Mouse (Mus musculus): ENCODE results near the gene Trim27.
A peak's percentile ranks its signal among the peaks of the same experiment; 100 is the strongest.

Trim27 gene

DNA sequence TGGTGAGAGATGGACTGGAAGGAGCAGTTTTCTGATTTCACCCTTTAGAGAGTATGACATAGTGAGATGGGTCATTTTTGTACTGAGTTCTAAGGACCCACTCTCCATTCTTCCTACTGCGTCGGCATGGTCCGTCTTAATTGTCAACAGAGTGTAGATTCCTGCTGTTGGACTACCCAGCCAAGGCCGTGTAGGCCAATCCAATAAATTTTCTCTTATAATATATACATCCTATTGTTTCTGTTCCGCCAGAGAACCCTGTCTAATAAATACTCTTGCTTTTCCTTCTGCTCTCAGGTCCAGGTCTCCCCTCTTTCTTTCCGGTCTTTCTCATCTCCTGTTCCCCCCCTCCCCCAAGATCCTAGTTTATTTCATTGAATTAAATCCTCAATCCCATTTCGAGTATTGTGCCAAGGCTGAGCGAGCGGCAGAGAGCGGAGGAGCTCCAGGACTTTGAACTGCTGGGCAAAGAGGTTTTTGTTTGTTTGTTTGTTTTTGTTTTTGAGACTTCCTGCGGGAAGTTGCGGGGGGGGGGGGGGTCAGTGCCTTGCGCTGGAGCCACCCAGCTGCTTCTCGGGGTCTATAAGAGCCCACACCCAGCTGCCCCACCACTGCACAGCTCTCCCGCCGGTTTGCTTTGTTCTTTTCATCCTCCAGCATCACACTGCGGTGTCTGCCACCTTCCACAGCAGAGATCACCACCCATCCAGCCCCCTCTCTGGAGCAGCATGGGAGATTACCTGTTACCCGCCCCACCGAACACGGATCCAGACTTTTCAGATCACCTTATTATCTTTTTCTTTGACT is 42.6 kb downstream of the Trim27 start:
- DNase-seq: peak; percentile 11

DNA sequence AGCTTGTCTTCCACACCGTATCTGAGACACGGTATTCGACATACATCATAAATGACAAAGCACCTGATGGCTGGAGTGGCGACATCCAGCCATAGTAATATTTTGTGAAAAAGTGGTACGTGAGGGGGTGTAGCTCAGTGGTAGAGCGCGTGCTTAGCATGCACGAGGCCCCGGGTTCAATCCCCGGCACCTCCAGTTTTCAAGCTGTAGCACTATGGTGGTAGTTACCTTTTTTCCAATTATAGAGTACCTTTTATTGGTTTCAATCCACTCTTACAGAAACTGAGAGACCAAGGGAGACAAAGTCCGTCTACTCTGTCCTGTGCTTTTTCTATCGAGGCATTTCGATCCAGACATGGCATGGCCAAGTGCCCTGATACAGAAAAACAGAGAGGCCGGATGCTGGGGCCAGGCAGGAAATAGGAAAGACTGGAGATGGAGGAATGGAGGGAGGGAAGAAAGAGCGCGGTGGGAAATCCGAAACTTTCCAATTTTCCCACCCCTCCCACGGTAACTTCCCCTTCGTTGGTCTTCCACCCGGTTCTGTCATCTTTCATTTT is 43.3 kb downstream of the Trim27 start:
- DNase-seq: peak; percentile 83

DNA sequence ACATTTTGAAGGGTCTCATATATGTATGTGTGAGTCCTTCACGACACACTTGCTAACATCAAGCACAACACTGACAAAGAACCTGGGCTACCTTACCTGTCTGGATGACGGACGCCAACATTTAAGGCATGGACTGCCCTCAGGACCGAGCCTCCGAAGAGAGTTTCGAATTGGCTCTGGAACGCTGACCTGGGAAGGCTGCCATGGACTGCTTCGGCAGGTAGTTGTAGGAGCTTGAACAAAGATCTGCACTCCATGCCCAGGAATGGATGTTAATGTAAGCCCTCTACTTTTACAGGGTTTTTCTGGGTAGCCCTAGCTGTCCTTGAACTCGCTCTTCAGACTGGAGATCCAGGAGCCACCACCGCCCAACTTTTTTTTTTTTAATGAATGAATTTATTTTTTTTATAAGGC is 44.0 kb downstream of the Trim27 start:
- DNase-seq: no peak

DNA sequence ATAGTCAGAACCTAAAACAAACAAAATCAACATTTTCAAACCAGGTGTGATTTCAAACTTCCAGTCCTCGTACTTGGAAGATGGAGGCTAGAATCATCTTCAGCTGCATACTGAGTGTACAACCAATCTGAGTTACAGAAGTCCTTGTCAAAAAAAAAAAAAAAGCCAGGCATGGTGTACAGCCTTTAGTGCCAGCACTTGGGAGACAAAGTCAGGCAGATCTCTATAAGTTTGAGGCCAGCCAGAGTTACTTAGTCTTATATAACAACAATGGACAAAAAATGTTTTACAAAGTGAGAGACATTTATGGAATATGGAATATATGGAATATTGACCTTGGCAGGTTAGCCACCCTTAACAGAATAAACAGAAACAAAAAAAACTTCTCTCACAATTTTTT is 45.1 kb downstream of the Trim27 start:
- no peak for DNase-seq

DNA sequence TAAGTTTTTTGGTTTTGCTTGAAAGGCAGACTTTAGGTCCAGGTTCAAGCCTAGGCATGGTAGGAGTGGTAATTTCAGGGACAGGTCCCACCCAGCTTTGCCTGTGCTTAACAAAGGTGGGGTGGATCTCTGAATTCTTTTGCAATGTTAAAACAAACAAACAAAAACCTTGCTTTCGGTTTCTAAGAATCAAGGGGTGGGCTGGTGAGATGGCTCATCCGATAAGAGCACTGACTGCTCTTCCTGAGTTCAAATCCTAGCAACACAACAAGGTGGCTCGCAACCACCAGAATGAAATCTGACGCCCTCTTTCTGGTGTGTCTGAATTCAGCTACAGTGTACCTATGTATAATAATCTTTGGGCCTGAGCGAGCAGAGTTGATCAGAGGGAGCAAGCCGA is 46.0 kb downstream of the Trim27 start:
- DNase-seq: no peak

DNA sequence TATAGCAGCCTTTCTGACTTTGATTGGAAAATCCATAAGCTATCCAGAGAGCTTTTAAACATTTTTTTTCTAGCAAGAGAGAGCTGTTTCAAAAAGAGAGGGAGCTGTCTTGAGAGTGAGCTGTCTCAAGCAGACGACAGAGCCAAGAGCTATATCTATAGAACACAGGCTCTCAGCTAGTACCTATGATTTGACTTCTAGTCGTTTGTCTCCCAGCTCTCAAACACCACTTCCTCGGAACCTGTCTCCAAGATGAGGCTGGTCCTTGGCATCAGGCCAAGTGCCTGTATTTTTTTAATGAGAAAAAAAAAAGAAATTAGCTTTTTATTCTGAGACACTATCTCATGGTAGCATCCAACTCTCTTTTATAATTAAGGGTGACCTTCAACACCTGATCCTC is 46.8 kb downstream of the Trim27 start:
- no peak for DNase-seq

DNA sequence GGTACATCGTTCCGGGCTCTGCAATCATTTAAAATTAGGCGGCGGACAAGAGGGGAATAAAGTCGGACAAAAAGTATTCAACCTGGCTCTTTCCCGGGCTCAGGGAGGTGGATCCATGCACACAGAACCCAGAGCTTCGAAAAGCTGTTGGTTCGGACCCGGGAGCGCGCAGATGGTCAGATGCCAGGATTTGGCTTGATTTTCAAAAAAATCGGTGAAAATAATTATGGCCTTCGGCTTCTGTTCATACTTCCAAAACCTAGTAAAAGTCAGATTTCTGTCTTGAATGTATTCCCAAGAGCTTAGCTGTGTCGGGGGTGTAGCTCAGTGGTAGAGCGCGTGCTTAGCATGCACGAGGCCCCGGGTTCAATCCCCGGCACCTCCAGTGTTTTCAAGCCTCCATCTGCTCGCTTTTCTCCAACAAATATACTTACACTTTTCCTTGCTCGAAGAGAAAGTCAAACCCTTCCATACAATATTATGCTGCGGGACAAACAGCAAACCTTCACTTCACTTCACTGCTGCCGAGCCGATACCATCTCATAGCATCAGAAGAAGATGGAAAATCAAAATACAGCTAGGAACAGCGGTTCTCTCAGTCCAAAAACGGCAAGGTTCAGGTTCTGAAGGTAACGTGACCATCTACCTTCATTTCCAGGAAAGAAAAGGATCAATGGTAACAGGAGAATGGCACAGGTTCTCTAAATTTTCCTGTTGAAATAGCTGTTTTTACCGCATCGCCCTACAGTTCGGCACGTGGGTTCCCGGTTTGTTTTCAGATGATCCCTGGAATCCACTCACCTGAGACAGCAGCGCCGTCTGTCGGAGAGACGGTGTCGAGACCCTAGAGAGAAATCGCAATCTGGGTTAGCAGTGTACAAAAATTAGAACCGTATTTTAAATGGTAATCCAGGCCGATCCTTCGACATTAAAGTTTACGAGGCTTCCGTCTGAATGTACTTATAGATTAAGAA is 54.8 kb downstream of the Trim27 start:
- DNase-seq: peak; percentile 78

DNA sequence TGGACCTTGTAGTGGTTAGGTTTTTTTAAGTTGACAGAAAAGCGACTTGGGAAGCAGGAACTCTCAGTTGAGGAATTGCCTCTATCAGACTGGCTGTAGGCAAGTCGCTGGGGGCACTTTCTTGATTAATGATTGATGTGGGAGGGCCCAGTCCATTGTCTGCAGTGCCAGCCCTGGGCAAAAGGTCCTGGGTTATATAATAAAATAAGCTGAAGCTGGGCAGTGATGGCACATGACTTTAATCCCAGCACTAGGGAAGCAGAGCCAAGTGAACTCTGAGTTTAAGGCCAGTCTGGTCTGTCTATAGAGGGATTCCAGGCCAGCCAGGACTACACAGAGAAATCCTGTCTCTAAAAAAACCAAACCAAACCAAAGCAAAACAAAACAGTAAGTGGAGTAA is 57.5 kb downstream of the Trim27 start:
- no peak for DNase-seq

DNA sequence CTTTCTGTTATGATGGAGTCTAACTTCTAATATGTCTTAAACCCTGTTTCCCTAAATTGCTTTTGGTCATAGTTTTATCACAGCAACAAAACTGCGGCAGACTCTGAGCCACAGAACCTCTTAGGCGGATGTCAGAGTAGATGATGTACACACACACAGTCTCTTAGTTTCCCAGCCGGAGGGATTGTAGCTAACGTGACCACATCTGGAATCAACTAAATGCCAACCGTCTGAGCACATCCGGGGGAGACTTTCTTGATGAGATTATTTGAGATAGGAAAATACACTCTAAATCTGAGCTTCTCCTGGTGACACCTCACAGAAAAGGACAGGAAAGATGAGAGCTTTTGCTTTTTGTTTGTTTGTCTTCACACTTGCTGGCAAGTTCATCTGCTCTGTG is 57.9 kb downstream of the Trim27 start:
- no peak for DNase-seq

DNA sequence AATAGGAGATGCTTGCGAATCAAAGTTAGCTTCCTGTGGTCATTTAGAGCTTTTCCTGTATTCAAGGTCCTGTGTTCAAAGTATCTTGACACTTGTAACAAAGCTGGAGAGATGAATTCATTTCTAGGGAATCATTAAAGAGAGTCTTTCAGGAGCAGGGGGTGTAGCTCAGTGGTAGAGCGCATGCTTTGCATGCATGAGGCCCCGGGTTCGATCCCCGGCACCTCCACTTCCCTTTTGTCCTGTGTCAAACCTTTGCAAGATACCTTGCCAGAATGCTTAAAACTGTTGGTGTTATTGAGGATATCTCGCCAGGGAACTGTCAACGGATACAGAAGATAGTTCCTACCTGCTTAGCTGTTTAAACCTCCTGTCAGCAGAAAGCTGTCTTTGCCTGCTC is 61.5 kb downstream of the Trim27 start:
- peak; percentile 46 for DNase-seq

DNA sequence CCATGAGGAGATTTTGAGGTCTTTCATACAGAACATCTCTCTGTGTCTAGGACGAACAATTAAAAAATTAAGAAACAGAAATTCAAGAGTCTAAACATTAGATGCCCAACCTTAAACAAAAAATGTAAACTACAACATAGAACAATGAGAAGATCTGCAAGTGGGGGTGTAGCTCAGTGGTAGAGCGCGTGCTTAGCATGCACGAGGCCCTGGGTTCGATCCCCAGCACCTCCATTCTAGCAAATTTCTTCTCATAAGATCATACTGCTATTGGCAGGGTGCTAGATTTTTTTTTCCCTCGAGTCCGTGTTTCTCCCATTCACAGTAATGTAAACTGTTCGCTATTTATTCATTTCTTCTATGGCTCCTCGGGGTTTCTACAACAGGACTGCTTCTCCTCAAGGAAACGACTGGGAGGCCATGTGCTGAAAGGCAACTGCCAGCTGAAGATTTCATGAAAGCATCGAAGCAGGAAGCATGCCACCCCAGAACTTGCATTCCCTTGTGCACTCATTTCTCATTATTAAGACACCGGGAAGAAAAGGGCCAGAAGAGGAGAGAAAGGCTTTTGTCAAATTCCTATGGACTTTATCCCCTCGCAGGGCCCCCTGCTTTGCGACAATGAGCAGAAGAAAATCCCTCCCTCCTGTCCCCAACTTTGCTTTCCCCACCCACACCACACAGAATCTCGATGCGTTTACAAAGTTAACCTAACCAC is 63.3 kb downstream of the Trim27 start:
- DNase-seq: no peak

DNA sequence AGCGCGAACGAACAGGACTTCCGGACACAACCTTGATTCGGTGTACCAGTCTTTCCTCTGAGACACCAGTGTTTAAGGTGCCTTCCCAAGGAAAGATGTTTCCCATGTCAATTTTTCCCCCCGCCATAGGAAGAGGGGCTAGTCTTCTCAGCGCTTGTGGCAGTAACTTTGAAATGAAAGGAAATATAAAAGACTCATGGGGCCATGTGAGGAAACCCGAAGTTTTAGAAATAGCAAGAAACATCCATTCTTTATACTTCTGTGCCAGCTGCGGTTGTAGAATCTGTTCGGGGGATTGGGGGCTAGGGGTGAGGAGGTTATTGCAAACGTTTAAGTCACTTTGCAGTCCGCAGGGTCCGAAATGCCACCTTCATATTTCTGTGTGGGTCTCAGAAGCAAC is 64.0 kb downstream of the Trim27 start:
- no peak for DNase-seq

DNA sequence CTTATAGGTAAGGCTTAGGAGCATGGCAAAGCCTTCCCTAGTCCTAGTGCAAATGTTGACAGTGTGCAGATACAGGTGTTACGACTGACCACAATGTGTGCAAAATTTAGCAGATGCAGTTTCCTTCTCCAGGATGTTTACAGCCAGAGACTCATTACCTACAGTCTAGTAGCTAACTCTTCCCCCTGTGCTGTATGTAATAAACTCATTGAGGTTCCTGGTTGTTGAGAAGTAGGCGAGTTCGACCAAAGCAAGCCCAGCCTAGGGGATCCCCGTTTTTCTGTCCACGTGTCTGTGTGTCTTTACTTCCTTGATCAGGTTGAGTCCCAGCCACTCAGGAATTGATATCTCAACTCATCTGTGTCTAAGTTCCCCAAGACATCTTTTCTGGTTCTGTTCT is 64.8 kb downstream of the Trim27 start:
- DNase-seq: no peak

Measured in right cerebral cortex, postnatal 14 days (tissue).